Mouse (Mus musculus) brain, adult 2 months (tissue): Measurements from ENCODE around the gene Gnmt.

Experiments
- DNase-seq: peaks from one replicate; pipeline ENCODE4 v3.0.0; 2011; ENCODE audit warnings: low read depth, low spot score

Gnmt gene

GRCm38 (mm10) chr17:46728904-46729318 lies at the start of gene Gnmt:
Gene Gnmt, minus strand, starts transcription at chr17:46729168.
- DNase-seq: peak; percentile 85

- DNase-seq: no peak
Measured at GRCm38 (mm10) chr17:46776087-46776486, 47.1 kb upstream of the Gnmt start.

DNA sequence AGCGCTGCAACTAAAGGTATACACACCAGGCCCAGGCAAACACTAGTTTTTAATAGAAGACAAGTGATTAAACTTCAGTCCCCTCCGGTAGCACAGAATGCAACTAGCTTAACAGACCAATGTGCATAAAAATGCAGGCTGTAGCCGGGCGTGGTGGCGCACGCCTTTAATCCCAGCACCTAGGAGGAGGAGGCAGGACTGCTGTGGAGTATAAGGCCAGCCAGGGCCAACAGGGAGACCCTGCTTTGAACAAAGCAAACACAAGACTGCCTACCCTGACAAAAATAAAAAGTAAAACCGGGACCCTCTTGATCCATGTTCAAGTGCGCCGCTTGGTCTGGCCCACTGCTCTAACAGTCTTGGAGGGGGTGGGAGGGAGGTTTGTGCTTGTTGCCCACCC lies 46.1 kb upstream of the Gnmt start:
- DNase-seq: no peak

GRCm38 (mm10) chr17:46774131-46774472 lies 45.1 kb upstream of the Gnmt start:
- no peak for DNase-seq

DNA sequence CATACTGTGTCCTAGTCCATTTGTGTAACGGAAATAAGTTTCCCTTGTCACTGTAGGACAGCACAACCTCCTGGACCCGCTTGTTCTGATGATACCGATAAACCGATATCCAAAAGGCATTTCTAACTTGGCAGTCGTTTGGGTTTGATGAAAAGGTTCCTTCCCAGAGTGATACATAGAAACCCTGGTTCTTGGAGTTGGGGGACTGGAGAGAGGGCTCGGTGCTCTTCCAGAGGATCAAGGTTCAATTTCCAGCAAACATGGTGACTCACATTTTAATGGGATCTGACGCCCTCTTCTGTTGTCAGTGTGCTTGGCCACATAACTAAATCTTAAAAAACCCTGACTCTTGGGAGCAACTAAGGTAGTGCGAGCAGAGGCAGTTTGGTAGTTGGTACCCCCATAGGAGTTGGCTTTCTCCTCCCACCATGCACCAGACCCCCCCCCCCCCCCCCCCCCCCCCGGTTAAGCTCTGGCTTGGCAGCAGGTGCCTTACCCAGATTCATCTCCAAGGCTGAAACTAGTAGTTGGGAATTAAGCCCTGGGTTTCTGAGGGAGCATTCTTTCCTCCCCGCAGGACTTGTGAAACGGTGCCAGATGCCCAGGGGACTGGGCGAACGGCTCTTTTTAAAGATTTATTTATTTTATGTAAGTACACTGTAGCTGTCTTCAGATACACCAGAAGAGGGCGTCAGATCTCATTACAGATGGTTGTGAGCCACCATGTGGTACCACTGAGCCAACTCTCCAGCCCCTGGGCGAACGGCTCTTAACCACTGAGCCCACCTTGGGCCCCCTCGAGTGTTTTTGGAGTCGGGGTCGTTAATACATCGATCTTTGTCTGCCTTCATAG lies 44.5 kb upstream of the Gnmt start:
- DNase-seq: peak; percentile 72

- DNase-seq: peak; percentile 96
Measured at GRCm38 (mm10) chr17:46772404-46773277, 43.7 kb upstream of the Gnmt start, which contains the start of gene 2310039H08Rik. Gene 2310039H08Rik, plus strand, starts transcription at chr17:46772635.

DNA sequence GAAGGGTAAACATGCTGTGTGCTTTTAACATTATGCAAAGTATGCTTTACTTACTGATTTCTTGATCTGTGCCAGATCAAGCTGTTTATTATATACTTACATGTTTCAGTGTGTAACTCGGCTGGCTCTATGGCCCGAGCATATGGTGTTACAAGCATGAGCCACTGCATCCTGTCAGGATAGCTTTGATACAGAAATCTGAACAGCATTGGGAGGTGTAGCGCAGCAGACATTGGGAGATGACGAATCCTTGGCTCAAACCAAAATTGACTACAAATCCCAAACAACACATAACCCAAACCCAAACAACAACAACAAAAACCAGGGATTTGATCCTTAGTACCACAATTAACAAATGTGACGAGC lies 43.1 kb upstream of the Gnmt start:
- no peak for DNase-seq

GRCm38 (mm10) chr17:46771616-46772015 lies 42.6 kb upstream of the Gnmt start:
- DNase-seq: no peak

GRCm38 (mm10) chr17:46771025-46771424 lies 42.1 kb upstream of the Gnmt start:
- DNase-seq: no peak

DNA sequence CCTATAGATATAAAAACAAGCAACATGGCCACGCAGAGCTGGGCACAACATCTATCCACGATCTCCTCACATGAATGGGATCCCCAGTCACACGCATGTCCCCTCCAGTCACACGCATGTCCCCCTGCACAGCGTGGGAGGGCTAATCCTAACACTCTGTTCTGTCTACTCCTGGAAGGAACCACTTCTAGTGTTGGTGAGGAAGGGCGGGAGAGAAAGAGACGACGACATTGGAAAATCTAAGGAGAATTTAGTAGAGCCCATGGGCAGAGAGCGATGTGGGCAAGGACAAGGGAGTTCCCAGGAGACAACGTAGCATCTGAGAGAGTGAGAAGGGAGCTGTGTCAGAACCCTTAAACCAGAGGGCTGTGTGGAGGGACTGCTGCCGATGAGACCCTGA lies 41.6 kb upstream of the Gnmt start:
- DNase-seq: no peak

GRCm38 (mm10) chr17:46767868-46768267 lies 38.9 kb upstream of the Gnmt start:
- no peak for DNase-seq

- peak; percentile 81 for DNase-seq
Measured at GRCm38 (mm10) chr17:46764916-46765315, 35.9 kb upstream of the Gnmt start.

GRCm38 (mm10) chr17:46763544-46763943 lies 34.6 kb upstream of the Gnmt start, which contains the start of gene Ptcra:
Gene Ptcra, minus strand, starts transcription at chr17:46763712.
- DNase-seq: no peak

DNA sequence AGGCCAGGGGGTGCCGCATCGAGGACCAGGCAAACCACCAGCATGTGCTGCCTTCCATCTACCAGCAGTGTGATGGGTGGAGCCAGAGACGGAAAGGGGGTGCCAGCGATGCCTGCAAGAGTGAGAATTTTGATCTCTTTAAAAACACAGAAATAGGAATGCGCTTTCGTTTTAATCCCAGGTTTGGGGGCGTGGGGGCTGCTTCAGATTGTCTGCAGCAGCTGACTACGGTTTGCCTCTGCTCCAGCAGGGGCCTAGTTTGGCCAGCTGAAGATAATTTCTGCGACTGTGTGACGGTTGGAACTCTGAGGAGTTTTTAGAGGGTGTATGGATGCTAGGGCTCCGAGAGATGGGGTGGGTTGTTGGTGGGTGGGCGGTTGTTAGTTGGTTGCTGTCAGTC lies 29.8 kb upstream of the Gnmt start:
- DNase-seq: peak; percentile 43

- peak; percentile 100 for DNase-seq
Measured at GRCm38 (mm10) chr17:46751794-46752556, 23.0 kb upstream of the Gnmt start, which contains the start of gene Cnpy3. Gene Cnpy3, minus strand, starts transcription at chr17:46752214.

DNA sequence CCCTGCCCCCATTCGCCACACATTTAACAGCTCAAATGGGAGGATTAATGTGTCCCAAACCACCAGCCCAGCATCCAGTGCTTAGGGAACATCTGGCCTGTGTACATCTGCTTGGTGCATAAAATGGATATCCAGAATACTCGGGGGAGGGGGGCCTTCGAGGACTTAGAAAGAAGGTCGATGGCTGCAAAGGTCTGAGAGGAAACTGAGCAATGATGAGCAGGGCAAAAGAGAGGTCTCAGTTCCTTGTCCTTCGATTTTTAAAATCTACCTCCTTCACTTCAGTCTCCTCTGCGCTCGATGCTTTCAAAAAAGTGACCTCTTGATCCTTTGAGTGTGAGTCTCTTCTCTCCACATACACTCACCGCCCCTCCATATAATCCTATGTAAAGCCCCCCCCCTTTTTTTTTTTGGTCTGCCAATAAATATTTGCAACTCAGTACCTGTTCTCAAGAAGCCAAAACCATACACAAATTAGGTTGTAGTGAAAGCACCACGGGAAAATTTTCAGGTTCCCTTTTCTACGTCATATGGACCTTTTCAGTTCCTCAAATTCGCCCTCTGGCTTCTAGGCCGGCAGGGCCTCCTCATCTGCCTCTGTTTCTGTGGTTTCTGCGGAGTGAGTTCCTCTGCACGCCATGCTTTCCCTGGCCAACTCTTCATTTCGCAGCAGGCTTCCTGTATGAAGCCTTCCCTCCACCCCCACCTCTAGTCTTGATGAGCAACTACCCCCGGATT lies 22.3 kb upstream of the Gnmt start:
- peak; percentile 79 for DNase-seq

GRCm38 (mm10) chr17:46750580-46750979 lies 21.6 kb upstream of the Gnmt start:
- DNase-seq: no peak

DNA sequence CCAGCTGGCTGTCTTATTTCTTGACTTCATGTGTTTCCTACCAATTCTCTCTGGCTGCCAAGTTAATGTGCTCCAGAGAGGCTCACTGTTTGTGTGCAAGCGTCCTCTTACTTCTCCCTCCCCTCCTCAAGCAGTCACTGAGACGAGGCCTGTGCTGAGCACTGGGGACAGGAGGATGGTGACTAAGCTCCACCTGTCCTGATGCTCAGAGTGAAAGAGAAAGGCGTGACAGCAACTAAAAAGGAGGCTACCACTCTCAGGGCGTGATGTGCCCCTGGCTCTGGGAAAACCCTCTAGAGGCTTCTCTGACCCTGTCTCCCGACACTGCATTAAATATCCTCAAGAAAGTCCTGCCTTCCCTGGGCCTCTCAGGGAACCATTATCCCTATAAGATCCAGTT lies 20.3 kb upstream of the Gnmt start:
- DNase-seq: no peak

DNA sequence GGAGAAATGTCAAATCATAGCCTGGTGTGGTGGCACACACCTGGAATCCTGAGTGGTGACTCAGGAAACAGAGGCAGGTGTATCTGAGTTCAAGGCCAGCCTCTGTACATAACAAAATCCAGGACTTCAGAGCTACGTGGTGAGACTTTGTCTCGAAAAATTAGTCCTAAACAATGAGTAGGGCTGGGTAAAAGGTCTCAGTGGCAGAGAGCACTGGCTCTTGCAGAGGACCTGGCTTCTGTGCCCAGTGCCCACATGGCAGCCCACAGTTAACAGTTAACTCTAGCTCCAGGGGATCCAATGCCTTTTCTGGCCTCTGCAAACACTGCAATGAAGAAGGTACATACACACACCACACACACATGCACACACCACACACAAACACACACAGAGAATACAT lies 18.8 kb upstream of the Gnmt start:
- no peak for DNase-seq

GRCm38 (mm10) chr17:46747234-46747633 lies 18.3 kb upstream of the Gnmt start:
- DNase-seq: no peak

GRCm38 (mm10) chr17:46745506-46745905 lies 16.5 kb upstream of the Gnmt start:
- no peak for DNase-seq
